Mouse (Mus musculus) thymus, adult 2 months (tissue): ENCODE results near the gene Exosc8. TPM values are rescaled to one million over a fixed set of nuclear protein-coding genes. Genes with fewer than 3 reads are reported as not detected.

Source experiments
- DNase-seq: peaks from one replicate; pipeline ENCODE4 v3.0.0; 2021
- H3K27ac ChIP-seq: fragments of 200-500 bp; 2 replicates; pipeline ENCODE4 v1.5.1; 2012; ENCODE audit warnings: low read length, control low read depth; ENCODE audit not compliant: control insufficient read depth, insufficient read depth
- H3K27me3 ChIP-seq: fragments of 200-500 bp; 2 replicates; pipeline ENCODE4 v1.6.1; 2012; ENCODE audit warnings: mild to moderate bottlenecking, low read length, moderate library complexity, mixed read lengths; ENCODE audit not compliant: control insufficient read depth, insufficient read depth
- H3K36me3 ChIP-seq: fragments of 200-500 bp; 2 replicates; pipeline ENCODE4 v1.6.1; 2012; ENCODE audit warnings: mild to moderate bottlenecking, low read length, moderate library complexity; ENCODE audit not compliant: control insufficient read depth, insufficient read depth
- H3K4me1 ChIP-seq: fragments of 200-500 bp; replicated peaks from 2 replicates; pipeline ENCODE4 v1.6.1; 2012; ENCODE audit warnings: low read length; ENCODE audit not compliant: control insufficient read depth, insufficient read depth
- H3K4me3 ChIP-seq: fragments of 200-500 bp; 2 replicates; pipeline ENCODE4 v1.5.1; 2012; ENCODE audit warnings: mild to moderate bottlenecking, low read length, control low read depth, moderate library complexity; ENCODE audit not compliant: control insufficient read depth, insufficient read depth
- CTCF ChIP-seq: fragments of 200-500 bp; IDR thresholded peaks from 2 replicates; pipeline ENCODE4 v1.5.1; 2012; ENCODE audit warnings: mild to moderate bottlenecking, control low read depth, low read length, moderate library complexity, borderline replicate concordance; ENCODE audit not compliant: control insufficient read depth, poor library complexity, insufficient read depth; ENCODE audit errors: extremely low read depth
- POLR2A ChIP-seq: fragments of 200-500 bp; IDR thresholded peaks from 2 replicates; pipeline ENCODE4 v1.6.1; 2012; ENCODE audit warnings: mild to moderate bottlenecking, low read length, control low read depth, moderate library complexity; ENCODE audit not compliant: control insufficient read depth, poor library complexity, insufficient read depth; ENCODE audit errors: extremely low read depth
- WGBS: fragments of 180-500 bp; shearing (Covaris S2); methylation state at CpG from one replicate; pipeline ENCODE4 v1.1.7; 2018; 5-methylcytosine and 5-hydroxymethylcytosine counted together
- polyA plus RNA-seq: library from polyadenylated mRNA; depleted of rRNA; stranded (reverse); fragments of >200 nt; gene quantifications from 2 replicates; pipeline ENCODE4 v1.2.3, GENCODE M21; 2012

Gene Exosc8
- polyA plus RNA-seq, 1 experiment = 76.4 TPM

- Histone ChIP-seq H3K36me3 (peaks cover 61% of the 10 kb centered on the region), H3K4me3 (no peak overlapping the region), H3K27me3 (no peaks in the 10 kb centered on the region), H3K4me1 (peaks cover 5% of the 10 kb centered on the region), H3K27ac (no peak overlapping the region)
- TF ChIP-seq POLR2A (no peak), CTCF (no peak)
- DNase-seq = no peak
- WGBS = 88% methylated on average over 2 of the region's 2 CpGs
Observed at GRCm38 (mm10) chr3:54725344-54725743, 9.8 kb downstream of the Exosc8 start.

- no peaks in the 10 kb centered on the region for H3K27me3 ChIP-seq
- peak; percentile 24 for DNase-seq
- H3K36me3 ChIP-seq = peaks cover 51% of the 10 kb centered on the region
- TF ChIP-seq CTCF = no peak
- no peak for TF ChIP-seq POLR2A
- peak overlapping the region; percentile 86 for H3K27ac ChIP-seq
- H3K4me1 ChIP-seq = peaks cover 5% of the 10 kb centered on the region
- WGBS = 53% methylated on average over 10 of the region's 10 CpGs
- H3K4me3 ChIP-seq = no peak overlapping the region
Observed at GRCm38 (mm10) chr3:54723741-54724500, 11.3 kb downstream of the Exosc8 start.

GRCm38 (mm10) chr3:54718947-54719346 is 16.2 kb downstream of the Exosc8 start:
- 67% methylated on average over 3 of the region's 3 CpGs for WGBS
- TF ChIP-seq POLR2A = no peak
- TF ChIP-seq CTCF = no peak
- no peak overlapping the region for H3K4me3 ChIP-seq
- no peaks in the 10 kb centered on the region for H3K27me3 ChIP-seq
- peaks cover 3% of the 10 kb centered on the region for H3K4me1 ChIP-seq
- no peak for DNase-seq
- H3K36me3 ChIP-seq = peaks cover 68% of the 10 kb centered on the region
- no peak overlapping the region for H3K27ac ChIP-seq

GRCm38 (mm10) chr3:54717348-54717747 is 17.8 kb downstream of the Exosc8 start:
- Histone ChIP-seq H3K4me3 (no peak overlapping the region), H3K27ac (no peak overlapping the region), H3K27me3 (no peaks in the 10 kb centered on the region), H3K36me3 (peaks cover 72% of the 10 kb centered on the region), H3K4me1 (no peaks in the 10 kb centered on the region)
- WGBS = 97% methylated on average over 6 of the region's 6 CpGs
- no peak for DNase-seq
- TF ChIP-seq CTCF (no peak), POLR2A (no peak)

DNA sequence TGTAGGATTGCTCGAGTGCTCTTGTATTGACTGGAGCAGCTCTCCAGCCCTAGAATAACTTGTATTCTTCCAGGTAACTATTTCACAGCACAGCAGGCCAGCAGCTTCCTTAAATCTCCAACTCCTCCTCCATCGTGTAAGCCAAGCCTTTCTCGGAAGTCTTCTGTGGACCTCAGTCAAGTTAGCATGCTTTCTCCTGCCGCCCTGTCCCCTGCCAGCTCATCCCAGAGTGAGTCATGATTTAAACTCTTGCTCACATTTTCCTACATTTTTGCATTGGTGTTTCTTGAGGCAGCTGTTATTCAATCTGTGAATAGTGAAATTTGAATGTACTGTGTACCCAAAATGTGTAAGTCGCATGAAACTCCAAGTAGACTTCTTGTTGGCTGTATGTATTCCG is 19.7 kb downstream of the Exosc8 start:
- Histone ChIP-seq H3K27ac (no peak overlapping the region), H3K4me1 (no peaks in the 10 kb centered on the region), H3K4me3 (no peak overlapping the region), H3K36me3 (peaks cover 76% of the 10 kb centered on the region), H3K27me3 (no peaks in the 10 kb centered on the region)
- TF ChIP-seq CTCF (no peak), POLR2A (no peak)
- 96% methylated on average over 6 of the region's 6 CpGs for WGBS
- no peak for DNase-seq

- Histone ChIP-seq H3K36me3 (peaks cover 86% of the 10 kb centered on the region), H3K27ac (no peak within 1 kb of the TSS), H3K27me3 (no peaks in the 10 kb centered on the region), H3K4me3 (no peak within 1 kb of the TSS), H3K4me1 (no peaks in the 10 kb centered on the region)
- DNase-seq = no peak
- WGBS = 94% methylated on average over 6 of the region's 6 CpGs
- TF ChIP-seq CTCF (no peak), POLR2A (no peak)
Observed at GRCm38 (mm10) chr3:54714253-54714652, 20.9 kb downstream of the Exosc8 start, which contains the start of gene Gm21958. Gene Gm21958, minus strand, starts transcription at chr3:54714353.
